Mouse (Mus musculus) natural killer cell, adult 2 months (primary cell): ENCODE measurements around the gene Cct4.

Experiments used
- DNase-seq, 2 experiments: peaks; one replicate each; pipeline ENCODE4 v3.0.0; 2022; ENCODE audit warnings: low spot score in 2 of 2

Gene Cct4

GRCm38 (mm10) chr11:23029399-23029798, 39.1 kb downstream of the Cct4 start:
- DNase-seq: no peak

GRCm38 (mm10) chr11:23047252-23047651, 56.9 kb downstream of the Cct4 start:
- DNase-seq: no peak

GRCm38 (mm10) chr11:23047663-23048582, 57.6 kb downstream of the Cct4 start:
- no peak for DNase-seq

- DNase-seq: no peak
These were observed 59.3 kb downstream of the Cct4 start for GRCm38 (mm10) chr11:23049642-23050041.

- DNase-seq: no peak
These were observed 62.0 kb downstream of the Cct4 start for GRCm38 (mm10) chr11:23052353-23052752.
